Mouse (Mus musculus): ENCODE data around the gene Col27a1.

- TF ChIP-seq POLR2A (IDR thresholded peaks at IDR 0.05; ENCODE audit: insufficient read depth, low read depth, low read length) (no peak), CTCF (IDR thresholded peaks at IDR 0.05) (no peak)
Measured at GRCm38 (mm10) chr4:63228943-63229342, 15.1 kb downstream of the Col27a1 start.
